Mouse (Mus musculus) kidney, embryonic 16.5 days (tissue): ENCODE results near the gene Pilrb2. TPM values are rescaled to one million over a fixed set of nuclear protein-coding genes. Genes with fewer than 3 reads are reported as not detected.

Source experiments
- ATAC-seq: fragments of 200-750 bp; cut with Nextera tagmentation; 2 replicates; pipeline ENCODE4 v1.8.0; 2017; ENCODE audit warnings: moderate TSS enrichment; ENCODE audit not compliant: low FRiP score, low TSS enrichment
- H3K27ac ChIP-seq: fragments of 300-500 bp; sonication (generic); 2 replicates; pipeline ENCODE4 v1.5.1; 2014; ENCODE audit warnings: low read length
- H3K27me3 ChIP-seq: fragments of 300-500 bp; sonication (generic); 2 replicates; pipeline ENCODE4 v1.6.1; 2014; ENCODE audit warnings: low read length, control low read depth, mixed read lengths; ENCODE audit not compliant: insufficient read depth
- H3K36me3 ChIP-seq: fragments of 300-500 bp; sonication (generic); 2 replicates; pipeline ENCODE4 v1.6.1; 2014; ENCODE audit warnings: low read length, control low read depth, mixed read lengths; ENCODE audit not compliant: insufficient read depth
- H3K4me1 ChIP-seq: fragments of 300-500 bp; sonication (generic); 2 replicates; pipeline ENCODE4 v1.6.1; 2014; ENCODE audit warnings: low read length, control low read depth, mixed read lengths; ENCODE audit not compliant: insufficient read depth
- H3K4me2 ChIP-seq: fragments of 300-500 bp; sonication (generic); replicated peaks from 2 replicates; pipeline ENCODE4 v1.6.1; 2014; ENCODE audit warnings: low read depth, low read length
- H3K4me3 ChIP-seq: fragments of 300-500 bp; sonication (generic); 2 replicates; pipeline ENCODE4 v1.5.1; 2014; ENCODE audit warnings: mild to moderate bottlenecking, low read length
- H3K9ac ChIP-seq: fragments of 300-500 bp; sonication (generic); replicated peaks from 2 replicates; pipeline ENCODE4 v1.6.1; 2014; ENCODE audit warnings: low read length
- H3K9me3 ChIP-seq: fragments of 300-500 bp; sonication (generic); 2 replicates; pipeline ENCODE4 v1.6.1; 2016; ENCODE audit warnings: low read length, control low read depth
- WGBS: fragments of 180-500 bp; shearing (Covaris S2); extraction: QIAGEN DNeasy Blood & Tissue Kit; methylation state at CpG from one replicate; pipeline ENCODE4 v1.1.7; 2014; 5-methylcytosine and 5-hydroxymethylcytosine counted together
- polyA plus RNA-seq: library from polyadenylated mRNA; unstranded; fragments of >200 nt; fragmentation: Nextera tagmentation; extraction: Ambion mirVana; gene quantifications from 2 replicates; pipeline ENCODE4 v1.2.1, GENCODE M21; 2015

The Pilrb2 gene
- polyA plus RNA-seq, 1 experiment from 2014 or later: 0.40 TPM

DNA sequence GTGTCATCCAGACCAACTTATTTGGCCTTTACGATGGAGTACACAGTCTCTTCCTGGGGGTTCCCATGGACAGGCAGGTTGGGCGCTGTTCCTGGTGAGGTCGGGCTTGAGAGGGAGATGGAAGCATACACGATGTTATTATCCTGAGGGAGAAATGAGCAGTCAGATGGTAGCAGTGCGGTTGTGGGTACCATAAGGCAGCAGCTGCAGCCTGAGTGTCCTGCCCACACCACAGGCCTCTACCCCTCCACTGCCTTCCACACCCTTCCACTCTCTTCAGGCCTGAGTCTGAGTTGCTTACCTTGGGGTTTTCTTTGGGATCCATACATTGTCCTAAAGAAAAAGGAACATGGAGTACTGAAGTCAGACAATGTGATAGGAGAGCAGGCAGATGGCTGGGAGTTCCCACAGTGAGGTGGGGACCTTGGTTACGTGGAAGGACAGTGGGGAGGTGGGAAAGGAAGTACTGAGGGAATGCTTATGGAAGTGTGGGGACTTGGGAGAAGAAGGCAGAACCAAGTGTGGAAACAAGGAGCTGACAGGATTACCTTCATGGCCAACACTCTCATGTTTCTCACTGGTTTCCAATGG lies 48.1 kb downstream of the Pilrb2 start:
- Histone ChIP-seq H3K36me3 (no peaks in the 10 kb centered on the region), H3K4me1 (no peaks in the 10 kb centered on the region), H3K4me2 (no peak overlapping the region), H3K9ac (no peak overlapping the region), H3K27ac (no peak overlapping the region), H3K9me3 (no peaks in the 10 kb centered on the region), H3K27me3 (no peaks in the 10 kb centered on the region), H3K4me3 (no peak overlapping the region)
- WGBS: 87% methylated on average over 6 of the region's 6 CpGs
- no peak for ATAC-seq

DNA sequence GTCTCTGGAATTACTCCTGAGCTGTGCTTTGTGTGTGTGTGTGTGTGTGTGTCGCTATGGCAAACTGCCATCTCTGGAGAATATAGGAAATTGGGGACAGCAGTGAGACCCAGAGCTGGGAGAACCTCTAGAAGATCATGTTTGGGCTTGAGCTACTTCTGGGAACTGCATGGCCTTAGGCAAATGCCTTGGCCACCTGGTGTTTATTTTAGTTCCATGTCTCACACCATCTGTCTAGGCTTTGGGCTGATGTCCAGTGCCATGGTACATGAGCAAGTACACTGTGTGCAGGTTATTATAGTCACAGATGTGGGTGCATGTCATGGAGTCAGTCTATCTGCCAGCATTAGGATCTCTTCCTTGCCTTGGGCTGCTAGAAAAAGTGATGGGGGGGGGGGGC lies 49.0 kb downstream of the Pilrb2 start:
- Histone ChIP-seq H3K4me1 (no peaks in the 10 kb centered on the region), H3K4me3 (no peak overlapping the region), H3K36me3 (no peaks in the 10 kb centered on the region), H3K9ac (no peak overlapping the region), H3K4me2 (no peak overlapping the region), H3K27ac (no peak overlapping the region), H3K9me3 (no peaks in the 10 kb centered on the region), H3K27me3 (no peaks in the 10 kb centered on the region)
- ATAC-seq: no peak
- 84% methylated on average over 1 of the region's 1 CpGs for WGBS

DNA sequence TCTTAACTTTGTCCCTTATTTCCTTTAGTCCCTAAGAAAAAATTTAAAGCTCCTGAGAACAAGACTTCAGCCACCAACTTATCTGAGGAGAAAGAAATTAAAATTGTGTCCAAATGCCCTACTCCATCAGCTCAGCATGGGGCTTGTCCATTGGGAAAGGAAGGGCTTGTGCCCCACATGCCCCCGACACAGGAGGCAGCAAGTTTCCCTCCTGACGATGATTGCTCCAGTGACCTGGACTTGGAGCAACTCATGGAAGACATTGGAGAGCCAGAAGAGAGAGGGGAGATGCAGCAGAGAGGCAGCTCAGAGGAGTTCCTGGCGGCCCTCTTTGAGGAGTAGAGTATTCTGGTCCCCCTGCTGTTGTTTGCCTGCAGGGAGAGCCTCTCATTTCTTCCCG lies 49.5 kb downstream of the Pilrb2 start:
- H3K4me3 ChIP-seq: no peak overlapping the region
- H3K9me3 ChIP-seq: no peaks in the 10 kb centered on the region
- no peaks in the 10 kb centered on the region for H3K27me3 ChIP-seq
- no peaks in the 10 kb centered on the region for H3K36me3 ChIP-seq
- no peaks in the 10 kb centered on the region for H3K4me1 ChIP-seq
- WGBS: 67% methylated on average over 4 of the region's 4 CpGs
- no peak for ATAC-seq
- H3K27ac ChIP-seq: no peak overlapping the region
- H3K9ac ChIP-seq: no peak overlapping the region
- H3K4me2 ChIP-seq: no peak overlapping the region

DNA sequence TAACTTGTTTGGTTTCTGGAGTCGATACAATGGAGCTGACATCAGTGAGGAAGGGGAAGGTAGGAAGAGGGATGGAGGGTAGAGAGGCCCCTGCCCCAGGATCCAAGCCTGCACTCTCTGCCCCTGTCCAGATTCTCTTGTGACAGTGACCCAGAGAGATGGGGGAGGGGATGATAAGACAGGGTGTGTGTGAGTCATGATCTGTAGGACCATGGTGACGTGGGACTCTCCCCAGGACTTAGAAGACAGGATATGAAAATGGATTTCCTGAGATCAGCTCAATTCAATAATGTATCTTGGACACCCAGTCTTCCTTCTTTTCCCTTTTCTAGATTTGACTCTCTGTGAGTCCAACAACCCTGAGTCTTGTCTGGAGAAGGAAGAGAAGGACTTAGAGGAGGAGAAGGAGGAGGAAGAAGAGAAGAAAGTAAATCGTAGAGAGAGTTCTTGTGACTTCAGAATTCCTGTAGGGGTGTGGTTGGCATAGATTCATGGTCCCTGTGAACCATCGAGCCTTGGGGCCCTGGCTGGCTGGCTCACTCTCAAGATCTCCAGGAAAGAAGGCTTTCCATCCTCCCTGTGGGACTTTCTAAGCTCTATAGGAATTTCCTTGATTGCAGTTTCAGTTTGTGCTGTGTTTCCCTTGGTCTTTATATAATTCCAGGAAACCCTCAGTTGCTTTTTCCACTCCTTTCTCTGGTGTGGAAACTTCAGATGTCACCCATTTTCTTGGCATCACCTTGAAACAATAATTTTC lies 54.0 kb downstream of the Pilrb2 start:
- WGBS: 60% methylated on average over 4 of the region's 4 CpGs
- no peak overlapping the region for H3K27ac ChIP-seq
- no peak overlapping the region for H3K4me2 ChIP-seq
- H3K9ac ChIP-seq: no peak overlapping the region
- ATAC-seq: no peak
- H3K27me3 ChIP-seq: no peaks in the 10 kb centered on the region
- H3K9me3 ChIP-seq: no peaks in the 10 kb centered on the region
- H3K4me1 ChIP-seq: no peaks in the 10 kb centered on the region
- no peak overlapping the region for H3K4me3 ChIP-seq
- no peaks in the 10 kb centered on the region for H3K36me3 ChIP-seq

Other genes starting within 250 kb of the Pilrb2 start
- 0.09 and 0.13 TPM in 2 replicates for gene Fbxo24, start 242.8 kb downstream of the Pilrb2 start, polyA plus RNA-seq
- gene Lrch4, start 242.7 kb downstream of the Pilrb2 start, polyA plus RNA-seq: 39.5 and 51.8 TPM in 2 replicates
- 18.4 and 20.9 TPM in 2 replicates for gene Gm20605, start 242.6 kb downstream of the Pilrb2 start, polyA plus RNA-seq
- gene Sap25, start 230.5 kb downstream of the Pilrb2 start, polyA plus RNA-seq: 11.7 and 13.3 TPM in 2 replicates
- 0.94 and 1.4 TPM in 2 replicates for gene Irs3, start 226.1 kb downstream of the Pilrb2 start, polyA plus RNA-seq
- gene Agfg2, start 187.1 kb downstream of the Pilrb2 start, polyA plus RNA-seq: 17.2 and 21.1 TPM in 2 replicates
- 2.1 and 2.2 TPM in 2 replicates for gene Nyap1, start 130.2 kb downstream of the Pilrb2 start, polyA plus RNA-seq
- gene Tsc22d4, start 126.1 kb downstream of the Pilrb2 start, polyA plus RNA-seq: 126 and 129 TPM in 2 replicates
- gene Ppp1r35, start 93.0 kb downstream of the Pilrb2 start, polyA plus RNA-seq: 26.0 and 32.1 TPM in 2 replicates
- gene Mepce, start 84.2 kb downstream of the Pilrb2 start, polyA plus RNA-seq: 11.0 and 11.2 TPM in 2 replicates
- 24.8 and 31.8 TPM in 2 replicates for gene Zcwpw1, start 84.0 kb downstream of the Pilrb2 start, polyA plus RNA-seq
- 0.67 and 2.0 TPM in 2 replicates for gene Pilra, start 35.5 kb downstream of the Pilrb2 start, polyA plus RNA-seq
- gene Pilrb1, start 13.7 kb downstream of the Pilrb2 start, polyA plus RNA-seq: 0.47 TPM in 1 of 2 replicates, not detected in the other
- 0.09 TPM in 1 of 2 replicates, not detected in the other for gene Cyp3a13, start 49.8 kb upstream of the Pilrb2 start, polyA plus RNA-seq
- 0.04 TPM in 1 of 2 replicates, not detected in the other for gene Gjc3, start 91.3 kb upstream of the Pilrb2 start, polyA plus RNA-seq
- not detected in 2 replicates for gene Azgp1, start 109.7 kb upstream of the Pilrb2 start, polyA plus RNA-seq
- gene Smok3a, start 149.4 kb upstream of the Pilrb2 start, polyA plus RNA-seq: not detected in 2 replicates
- not detected in 2 replicates for gene Smok3b, start 149.6 kb upstream of the Pilrb2 start, polyA plus RNA-seq
- gene Smok3c, start 181.4 kb upstream of the Pilrb2 start, polyA plus RNA-seq: not detected in 2 replicates
- 22.7 and 25.7 TPM in 2 replicates for gene Zkscan1, start 213.3 kb upstream of the Pilrb2 start, polyA plus RNA-seq
- 73.4 and 76.4 TPM in 2 replicates for gene Zscan21, start 245.1 kb upstream of the Pilrb2 start, polyA plus RNA-seq